Mouse (Mus musculus): ENCODE measurements around the gene Cpped1. TPM values are rescaled to one million over a fixed set of nuclear protein-coding genes. Genes with fewer than 3 reads are reported as not detected.

Gene Cpped1
- polyA plus RNA-seq, 1 experiment from 2014 or later = 14.2 TPM

- Histone ChIP-seq H3K4me3 (no peak overlapping the region), H3K4me1 (no peaks in the 10 kb centered on the region), H3K36me3 (replicated peaks) (no peaks in the 10 kb centered on the region), H3K27ac (no peak overlapping the region), H3K9ac (no peak overlapping the region), H3K9me3 (no peaks in the 10 kb centered on the region), H3K4me2 (no peak overlapping the region), H3K27me3 (replicated peaks) (no peaks in the 10 kb centered on the region)
- 81% methylated on average over 4 of the region's 4 CpGs for WGBS
- ATAC-seq (replicated peaks) = no peak
Observed at GRCm38 (mm10) chr16:11785806-11786205, 123.4 kb downstream of the Cpped1 start.

- Histone ChIP-seq H3K4me3 (no peak overlapping the region), H3K36me3 (replicated peaks) (no peaks in the 10 kb centered on the region), H3K4me2 (no peak overlapping the region), H3K27ac (no peak overlapping the region), H3K27me3 (replicated peaks) (no peaks in the 10 kb centered on the region), H3K4me1 (no peaks in the 10 kb centered on the region), H3K9ac (no peak overlapping the region), H3K9me3 (no peaks in the 10 kb centered on the region)
- no peak for ATAC-seq (replicated peaks)
- WGBS = 69% methylated on average over 4 of the region's 4 CpGs
Observed at GRCm38 (mm10) chr16:11784354-11784753, 124.9 kb downstream of the Cpped1 start.

- Histone ChIP-seq H3K4me3 (no peak overlapping the region), H3K36me3 (replicated peaks) (no peaks in the 10 kb centered on the region), H3K4me2 (no peak overlapping the region), H3K27me3 (replicated peaks) (no peaks in the 10 kb centered on the region), H3K27ac (no peak overlapping the region), H3K9ac (no peak overlapping the region), H3K9me3 (no peaks in the 10 kb centered on the region), H3K4me1 (no peaks in the 10 kb centered on the region)
- no peak for ATAC-seq (replicated peaks)
Observed at GRCm38 (mm10) chr16:11783337-11783736, 125.9 kb downstream of the Cpped1 start.

- no peaks in the 10 kb centered on the region for H3K27me3 ChIP-seq (replicated peaks)
- no peak overlapping the region for H3K27ac ChIP-seq
- no peak overlapping the region for H3K4me3 ChIP-seq
- H3K9me3 ChIP-seq = no peaks in the 10 kb centered on the region
- H3K4me1 ChIP-seq = no peaks in the 10 kb centered on the region
- ATAC-seq (replicated peaks) = no peak
- no peaks in the 10 kb centered on the region for H3K36me3 ChIP-seq (replicated peaks)
- H3K4me2 ChIP-seq = no peak overlapping the region
- WGBS = 36% methylated on average over 2 of the region's 2 CpGs
- no peak overlapping the region for H3K9ac ChIP-seq
Observed at GRCm38 (mm10) chr16:11782082-11782481, 127.2 kb downstream of the Cpped1 start.

- H3K27ac ChIP-seq = no peak overlapping the region
- H3K9me3 ChIP-seq = no peaks in the 10 kb centered on the region
- H3K4me2 ChIP-seq = no peak overlapping the region
- no peak overlapping the region for H3K9ac ChIP-seq
- no peaks in the 10 kb centered on the region for H3K27me3 ChIP-seq (replicated peaks)
- no peak for ATAC-seq (replicated peaks)
- no peak overlapping the region for H3K4me3 ChIP-seq
- 89% methylated on average over 9 of the region's 9 CpGs for WGBS
- no peaks in the 10 kb centered on the region for H3K36me3 ChIP-seq (replicated peaks)
- no peaks in the 10 kb centered on the region for H3K4me1 ChIP-seq
Observed at GRCm38 (mm10) chr16:11778715-11779460, 130.4 kb downstream of the Cpped1 start.

GRCm38 (mm10) chr16:11778191-11778590 lies 131.1 kb downstream of the Cpped1 start:
- no peak for ATAC-seq (replicated peaks)
- H3K27me3 ChIP-seq (replicated peaks) = no peaks in the 10 kb centered on the region
- no peak overlapping the region for H3K4me3 ChIP-seq
- no peak overlapping the region for H3K27ac ChIP-seq
- no peak overlapping the region for H3K9ac ChIP-seq
- H3K36me3 ChIP-seq (replicated peaks) = no peaks in the 10 kb centered on the region
- no peak overlapping the region for H3K4me2 ChIP-seq
- H3K4me1 ChIP-seq = no peaks in the 10 kb centered on the region
- no peaks in the 10 kb centered on the region for H3K9me3 ChIP-seq
- 84% methylated on average over 5 of the region's 5 CpGs for WGBS

- ATAC-seq (replicated peaks) = no peak
- H3K27ac ChIP-seq = no peak overlapping the region
- H3K9ac ChIP-seq = no peak overlapping the region
- WGBS = 84% methylated on average over 3 of the region's 3 CpGs
- no peaks in the 10 kb centered on the region for H3K27me3 ChIP-seq (replicated peaks)
- H3K9me3 ChIP-seq = no peaks in the 10 kb centered on the region
- H3K36me3 ChIP-seq (replicated peaks) = no peaks in the 10 kb centered on the region
- no peak overlapping the region for H3K4me3 ChIP-seq
- no peaks in the 10 kb centered on the region for H3K4me1 ChIP-seq
- H3K4me2 ChIP-seq = no peak overlapping the region
Observed at GRCm38 (mm10) chr16:11776528-11776927, 132.7 kb downstream of the Cpped1 start.

- no peaks in the 10 kb centered on the region for H3K36me3 ChIP-seq (replicated peaks)
- no peaks in the 10 kb centered on the region for H3K4me1 ChIP-seq
- H3K4me2 ChIP-seq = no peak overlapping the region
- no peak for ATAC-seq (replicated peaks)
- no peak overlapping the region for H3K9ac ChIP-seq
- no peaks in the 10 kb centered on the region for H3K27me3 ChIP-seq (replicated peaks)
- WGBS = 65% methylated on average over 1 of the region's 1 CpGs
- no peak overlapping the region for H3K27ac ChIP-seq
- no peaks in the 10 kb centered on the region for H3K9me3 ChIP-seq
- H3K4me3 ChIP-seq = no peak overlapping the region
Observed at GRCm38 (mm10) chr16:11774321-11774720, 134.9 kb downstream of the Cpped1 start.

GRCm38 (mm10) chr16:11772318-11772717 lies 136.9 kb downstream of the Cpped1 start:
- no peaks in the 10 kb centered on the region for H3K9me3 ChIP-seq
- ATAC-seq (replicated peaks) = no peak
- no peak overlapping the region for H3K4me2 ChIP-seq
- no peaks in the 10 kb centered on the region for H3K4me1 ChIP-seq
- no peak overlapping the region for H3K4me3 ChIP-seq
- no peaks in the 10 kb centered on the region for H3K36me3 ChIP-seq (replicated peaks)
- H3K9ac ChIP-seq = no peak overlapping the region
- H3K27ac ChIP-seq = no peak overlapping the region
- H3K27me3 ChIP-seq (replicated peaks) = no peaks in the 10 kb centered on the region
- WGBS = 68% methylated on average over 2 of the region's 2 CpGs

GRCm38 (mm10) chr16:11757951-11758350 lies 151.3 kb downstream of the Cpped1 start:
- no peak overlapping the region for H3K4me3 ChIP-seq
- H3K9ac ChIP-seq = no peak overlapping the region
- no peaks in the 10 kb centered on the region for H3K4me1 ChIP-seq
- no peaks in the 10 kb centered on the region for H3K9me3 ChIP-seq
- 88% methylated on average over 7 of the region's 7 CpGs for WGBS
- ATAC-seq (replicated peaks) = no peak
- no peaks in the 10 kb centered on the region for H3K27me3 ChIP-seq (replicated peaks)
- no peak overlapping the region for H3K27ac ChIP-seq
- no peaks in the 10 kb centered on the region for H3K36me3 ChIP-seq (replicated peaks)
- H3K4me2 ChIP-seq = no peak overlapping the region

- H3K36me3 ChIP-seq (replicated peaks) = no peaks in the 10 kb centered on the region
- 90% methylated on average over 8 of the region's 8 CpGs for WGBS
- ATAC-seq (replicated peaks) = no peak
Observed at GRCm38 (mm10) chr16:11757471-11757870, 151.8 kb downstream of the Cpped1 start.

GRCm38 (mm10) chr16:11756598-11757245 lies 152.5 kb downstream of the Cpped1 start:
- WGBS = 72% methylated on average over 1 of the region's 1 CpGs
- no peak overlapping the region for H3K4me3 ChIP-seq
- no peak for ATAC-seq (replicated peaks)

More at GRCm38 (mm10) chr16:11757471-11757870, 151.8 kb downstream of the Cpped1 start:
- H3K4me1 ChIP-seq = no peaks in the 10 kb centered on the region
- no peak overlapping the region for H3K27ac ChIP-seq
- no peaks in the 10 kb centered on the region for H3K27me3 ChIP-seq (replicated peaks)
- H3K4me2 ChIP-seq = no peak overlapping the region
- no peaks in the 10 kb centered on the region for H3K9me3 ChIP-seq
- no peak overlapping the region for H3K9ac ChIP-seq
- H3K4me3 ChIP-seq = no peak overlapping the region

More at GRCm38 (mm10) chr16:11756598-11757245, 152.5 kb downstream of the Cpped1 start:
- H3K9ac ChIP-seq = no peak overlapping the region
- H3K27me3 ChIP-seq (replicated peaks) = no peaks in the 10 kb centered on the region
- no peaks in the 10 kb centered on the region for H3K4me1 ChIP-seq
- no peaks in the 10 kb centered on the region for H3K36me3 ChIP-seq (replicated peaks)
- H3K9me3 ChIP-seq = no peaks in the 10 kb centered on the region
- H3K4me2 ChIP-seq = no peak overlapping the region
- no peak overlapping the region for H3K27ac ChIP-seq

Data from midbrain, embryonic 15.5 days (tissue).